In the genomic region with DNA sequence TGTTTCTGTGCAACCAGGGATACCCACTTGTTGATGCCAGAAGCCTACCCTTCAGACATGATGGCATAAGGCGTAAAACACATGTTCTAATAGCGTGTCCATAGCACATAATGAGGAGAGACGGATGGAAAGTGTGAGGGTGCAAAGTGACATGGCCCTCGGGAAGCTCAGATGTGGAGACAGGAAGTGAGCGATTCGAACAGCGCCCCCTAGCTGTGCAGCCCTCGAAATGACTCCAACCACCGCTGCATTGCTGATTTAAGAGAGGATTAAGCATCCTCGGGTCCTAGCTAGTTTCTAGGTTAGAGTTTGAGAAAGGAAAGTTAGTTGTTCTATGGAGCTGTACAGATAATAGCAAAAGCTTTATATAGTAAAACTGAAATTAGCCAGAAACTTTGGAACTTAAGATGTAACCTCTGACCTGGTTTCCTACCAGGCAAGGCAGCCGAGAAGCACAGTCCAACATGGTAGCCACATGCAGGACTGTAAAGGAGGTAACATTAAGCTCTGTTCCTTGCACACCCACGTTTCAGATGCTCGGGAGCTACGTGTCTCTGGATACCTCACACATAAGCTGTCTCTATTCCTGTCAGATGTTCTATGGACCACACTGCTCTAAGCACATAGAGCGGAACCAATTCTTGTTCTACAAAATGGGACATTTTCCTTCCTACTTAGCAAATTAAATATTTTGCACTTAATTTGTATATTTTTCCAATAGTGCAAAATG, we compare ENCODE assay signal across 18 mouse cellular contexts.
DNase-seq lines count a peak whose midpoint lies in the region; ATAC-seq and TF ChIP-seq lines count a peak whose summit lies in the region.
"Had no signal": no experiment of that assay in that cellular context is flagged by ENCODE, and none has a peak within 500 bp of the region (broad histone marks: within the 10 kb centered on the region; RNA-seq: fewer than 3 reads in every experiment).

No protein-coding gene starts in this region.

- H3K4me2 ChIP-seq in forebrain, embryonic 11.5 days (ENCODE audit: low read depth, low read length, severe bottlenecking) = no peak overlapping the region
- H3K4me2 ChIP-seq in forebrain, embryonic 12.5 days = no peak overlapping the region
- no peak overlapping the region for H3K4me2 ChIP-seq in liver, embryonic 12.5 days
- H3K4me2 ChIP-seq: neural tube, embryonic 15.5 days had no signal

- no peaks in the 10 kb centered on the region for H3K79me2 ChIP-seq in liver, adult 2 months (ENCODE audit: control insufficient read depth, insufficient read depth, low read length)

- no peak overlapping the region for H3K27ac ChIP-seq in forebrain, embryonic 11.5 days (ENCODE audit: low read depth, low read length)
- H3K27ac ChIP-seq in forebrain, embryonic 12.5 days = no peak overlapping the region
- H3K27ac ChIP-seq in liver, adult 2 months (replicated peaks; ENCODE audit: insufficient read depth, low read depth, low read length) = no peak overlapping the region
- no peak overlapping the region for H3K27ac ChIP-seq in liver, embryonic 12.5 days
- no peak overlapping the region for H3K27ac ChIP-seq in cortical plate, adult 2 months (ENCODE audit: insufficient read depth, low read length)
- H3K27ac ChIP-seq: embryonic facial prominence, embryonic 10.5 days; forebrain, embryonic 10.5 days; limb, embryonic 10.5 days; neural tube, embryonic 15.5 days had no signal

- H3K9me3 ChIP-seq in forebrain, embryonic 11.5 days (ENCODE audit: control insufficient read depth, low read length) = no peaks in the 10 kb centered on the region
- no peaks in the 10 kb centered on the region for H3K9me3 ChIP-seq in forebrain, embryonic 12.5 days
- H3K9me3 ChIP-seq in liver, embryonic 12.5 days (replicated peaks) = no peaks in the 10 kb centered on the region
- H3K9me3 ChIP-seq in E14TG2a.4 (ENCODE audit: low read length) = no peaks in the 10 kb centered on the region
- H3K9me3 ChIP-seq: embryonic facial prominence, embryonic 10.5 days; forebrain, embryonic 10.5 days; limb, embryonic 10.5 days; neural tube, embryonic 15.5 days had no signal

- no peaks in the 10 kb centered on the region for H3K27me3 ChIP-seq in forebrain, embryonic 11.5 days (ENCODE audit: control insufficient read depth, insufficient read depth, low read length)
- H3K27me3 ChIP-seq in forebrain, embryonic 12.5 days = no peaks in the 10 kb centered on the region
- H3K27me3 ChIP-seq in liver, adult 2 months (ENCODE audit: control insufficient read depth, insufficient read depth, low read length) = no peaks in the 10 kb centered on the region
- H3K27me3 ChIP-seq in liver, embryonic 12.5 days (replicated peaks) = no peaks in the 10 kb centered on the region
- H3K27me3 ChIP-seq in E14TG2a.4 (ENCODE audit: insufficient read depth, low read length) = no peaks in the 10 kb centered on the region
- H3K27me3 ChIP-seq: neural tube, embryonic 15.5 days had no signal

- ATAC-seq in forebrain, embryonic 11.5 days (replicated peaks; ENCODE audit: low FRiP score) = no peak
- ATAC-seq in forebrain, embryonic 12.5 days (ENCODE audit: low FRiP score) = no peak
- ATAC-seq in liver, embryonic 12.5 days = no peak
- ATAC-seq: intestine, embryonic 16.5 days; midbrain, embryonic 16.5 days had no signal

- no peak overlapping the region for H3K4me3 ChIP-seq in forebrain, embryonic 11.5 days (ENCODE audit: low read depth, low read length)
- no peak overlapping the region for H3K4me3 ChIP-seq in forebrain, embryonic 12.5 days (replicated peaks)
- no peak overlapping the region for H3K4me3 ChIP-seq in liver, adult 2 months (ENCODE audit: insufficient read depth, low read depth, low read length)
- no peak overlapping the region for H3K4me3 ChIP-seq in liver, embryonic 12.5 days
- no peak overlapping the region for H3K4me3 ChIP-seq in E14TG2a.4 (replicated peaks; ENCODE audit: low read length)
- H3K4me3 ChIP-seq in cortical plate, adult 2 months (ENCODE audit: insufficient read depth, low read length) = no peak overlapping the region
- H3K4me3 ChIP-seq: embryonic facial prominence, embryonic 10.5 days; forebrain, embryonic 10.5 days; limb, embryonic 10.5 days; neural tube, embryonic 15.5 days had no signal

- H3K36me3 ChIP-seq in forebrain, embryonic 11.5 days (ENCODE audit: control insufficient read depth, insufficient read depth, low read length) = no peaks in the 10 kb centered on the region
- H3K36me3 ChIP-seq in forebrain, embryonic 12.5 days (replicated peaks) = peaks cover 7% of the 10 kb centered on the region; the same call in 1 of the 2 replicates
- no peaks in the 10 kb centered on the region for H3K36me3 ChIP-seq in liver, adult 2 months (ENCODE audit: control insufficient read depth, insufficient read depth, low read length)
- no peaks in the 10 kb centered on the region for H3K36me3 ChIP-seq in liver, embryonic 12.5 days
- H3K36me3 ChIP-seq in E14TG2a.4 (ENCODE audit: insufficient read depth, low read length) = peaks cover 17% of the 10 kb centered on the region
- H3K36me3 ChIP-seq: limb, embryonic 10.5 days had no signal

- H3K9ac ChIP-seq in forebrain, embryonic 11.5 days (ENCODE audit: low read length) = no peak overlapping the region
- H3K9ac ChIP-seq in forebrain, embryonic 12.5 days = no peak overlapping the region
- H3K9ac ChIP-seq in liver, adult 2 months (ENCODE audit: low read depth, low read length) = no peak overlapping the region
- no peak overlapping the region for H3K9ac ChIP-seq in liver, embryonic 12.5 days
- H3K9ac ChIP-seq: neural tube, embryonic 15.5 days had no signal

- peak; percentile 45 for TF ChIP-seq CTCF in liver, adult 2 months (IDR thresholded peaks at IDR 0.05; ENCODE audit: low read depth, low read length)
- TF ChIP-seq CTCF in E14TG2a.4 (conservative IDR thresholded peaks at IDR 0.05; ENCODE audit: low read length) = peak; percentile 51
- peak; percentile 26; the same call in 1 of the 2 replicates for TF ChIP-seq CTCF in cortical plate, adult 2 months (IDR thresholded peaks at IDR 0.05; ENCODE audit: extremely low read depth, insufficient read depth, low read length)

- peak; percentile 58 for DNase-seq in forebrain, embryonic 11.5 days (ENCODE audit: low spot score)
- no peak for DNase-seq in liver, adult 2 months (ENCODE audit: extremely low read depth, low read depth, low spot score)
- no peak for DNase-seq in kidney, postnatal 14 days
- DNase-seq in cerebellum, adult 11 months = no peak
- DNase-seq: adrenal gland, postnatal 14 days; cerebellum, adult 11-12 months; gastrocnemius, postnatal 36 days; lung, postnatal 36 days had no signal

- TF ChIP-seq POLR2A in liver, adult 2 months (IDR thresholded peaks at IDR 0.05; ENCODE audit: extremely low read depth, insufficient read depth, low read length) = no peak
- no peak for TF ChIP-seq POLR2A in cortical plate, adult 2 months (IDR thresholded peaks at IDR 0.05; ENCODE audit: extremely low read depth, insufficient read depth, low read length)

- 88% methylated on average over 15 of the region's 15 CpGs for WGBS in forebrain, embryonic 11.5 days
- WGBS in forebrain, embryonic 12.5 days = 87% methylated on average over 15 of the region's 15 CpGs
- WGBS in liver, adult 2 months = 89% methylated on average over 15 of the region's 15 CpGs
- WGBS in liver, embryonic 12.5 days (ENCODE audit: insufficient replicate concordance) = 69% methylated on average over 15 of the region's 15 CpGs

- H3K4me1 ChIP-seq in forebrain, embryonic 11.5 days (replicated peaks; ENCODE audit: control insufficient read depth, insufficient read depth, low read length) = no peaks in the 10 kb centered on the region
- H3K4me1 ChIP-seq in forebrain, embryonic 12.5 days = no peaks in the 10 kb centered on the region
- no peaks in the 10 kb centered on the region for H3K4me1 ChIP-seq in liver, adult 2 months (ENCODE audit: control insufficient read depth, insufficient read depth, low read length)
- no peaks in the 10 kb centered on the region for H3K4me1 ChIP-seq in liver, embryonic 12.5 days
- H3K4me1 ChIP-seq in E14TG2a.4 (replicated peaks; ENCODE audit: low read depth, low read length) = no peaks in the 10 kb centered on the region
- H3K4me1 ChIP-seq in cortical plate, adult 2 months (ENCODE audit: control insufficient read depth, insufficient read depth, low read length) = no peaks in the 10 kb centered on the region
- H3K4me1 ChIP-seq: embryonic facial prominence, embryonic 10.5 days; forebrain, embryonic 10.5 days; limb, embryonic 10.5 days; neural tube, embryonic 15.5 days had no signal
